Mouse (Mus musculus): ENCODE measurements around the gene Col6a6.
"Not testable (repeated sequence)": the region's sequence is repeated elsewhere in the genome, so short reads cannot be mapped to it uniquely, and the experiment has no call there.

Col6a6 gene

DNA sequence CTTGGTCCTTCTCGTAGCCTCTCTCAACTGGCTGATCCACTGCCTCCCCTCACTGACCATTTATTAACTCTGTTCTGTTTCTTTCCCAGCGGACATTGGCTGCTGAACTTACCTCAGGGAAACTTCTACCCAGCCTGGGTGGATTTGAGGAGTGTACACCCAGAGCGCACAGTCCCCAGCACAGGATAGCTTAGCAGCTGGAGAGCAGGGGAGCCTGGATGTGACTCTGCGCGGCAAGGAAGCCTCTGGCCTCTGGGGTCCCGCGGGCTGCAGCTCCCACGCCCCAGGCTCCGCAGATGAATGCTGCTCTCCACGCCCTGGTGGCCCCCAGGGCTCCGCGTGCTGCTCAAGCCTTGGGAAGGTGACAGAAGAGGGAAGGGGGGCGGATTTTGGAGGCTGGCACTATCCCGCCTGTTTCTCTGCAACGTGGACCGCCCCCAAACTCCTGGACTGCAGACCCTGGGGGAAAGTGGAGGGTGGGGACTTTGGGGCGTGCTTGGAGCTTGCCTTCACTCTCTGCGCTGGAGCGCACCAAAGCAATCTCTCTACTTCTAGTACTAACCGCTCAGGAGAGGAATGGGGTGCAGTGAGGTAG lies at the start of gene Col6a6:
Gene Col6a6, minus strand, starts transcription at position 370 of the 595 bp plus-strand sequence.
- no peak for DNase-seq (ENCODE audit: low spot score in 2 of 2)

DNA sequence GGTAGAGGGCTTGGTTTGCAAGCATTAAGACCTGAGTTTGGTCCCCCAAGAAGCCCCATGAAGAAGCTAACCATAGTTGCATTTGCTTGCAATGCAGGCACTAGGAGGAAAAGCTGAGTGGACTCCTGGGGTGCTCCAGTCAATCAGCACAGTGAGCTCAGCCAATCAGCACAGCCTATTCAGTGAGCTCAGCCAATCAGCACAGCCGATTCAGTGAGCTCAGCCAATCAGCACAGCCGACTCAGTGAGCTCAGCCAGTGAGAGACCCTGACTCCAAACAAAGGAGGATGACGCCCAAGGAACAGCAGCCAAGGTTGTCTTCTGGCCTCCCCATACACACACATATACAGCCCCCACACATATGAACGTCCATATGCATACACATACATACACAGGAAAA lies 48.2 kb upstream of the Col6a6 start:
- no peak for DNase-seq (ENCODE audit: low spot score in 2 of 2)

DNA sequence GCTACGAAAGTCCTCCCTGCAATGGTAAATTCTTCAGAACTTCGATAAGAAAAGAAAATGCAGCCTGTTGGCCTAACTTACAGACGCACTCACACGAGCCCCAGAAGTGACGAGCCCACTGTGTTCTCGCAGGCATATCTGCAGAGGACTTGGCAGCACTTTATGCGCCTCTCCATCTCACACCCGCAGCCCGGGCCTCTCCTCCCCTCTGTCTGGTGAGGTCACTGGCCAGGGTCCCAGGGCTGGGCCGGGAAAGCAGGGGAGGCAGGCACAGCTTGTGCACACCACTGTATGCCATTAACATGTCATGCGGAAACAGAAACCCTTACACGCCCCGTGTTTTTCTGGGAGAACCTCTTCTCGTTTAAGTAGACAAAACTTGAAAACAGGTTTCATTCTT lies 43.7 kb upstream of the Col6a6 start:
- DNase-seq (ENCODE audit: low spot score in 2 of 2), result peak in 1 of 2 experiments; percentile 36

DNA sequence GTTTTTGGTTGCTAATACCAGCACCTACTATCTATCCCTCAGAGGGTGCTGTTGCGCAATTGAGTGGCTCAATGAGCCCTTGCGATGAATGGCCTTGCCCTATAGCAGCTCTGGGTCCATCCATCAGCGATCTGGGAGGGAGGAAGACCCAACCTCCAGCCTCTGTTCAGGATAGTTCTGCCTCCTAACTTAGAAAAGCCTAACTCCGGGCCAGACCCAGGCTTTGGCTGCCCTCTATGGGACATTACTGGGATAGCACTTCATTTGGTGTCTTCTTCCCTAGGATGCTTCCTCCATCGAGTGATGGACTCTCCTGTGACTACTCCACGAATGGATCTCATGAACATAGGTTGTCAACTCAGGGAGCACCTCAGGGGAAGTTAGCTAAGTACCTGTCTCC lies 29.8 kb upstream of the Col6a6 start:
- peak; percentile 18 to 30 for DNase-seq (ENCODE audit: low spot score in 2 of 2)

DNA sequence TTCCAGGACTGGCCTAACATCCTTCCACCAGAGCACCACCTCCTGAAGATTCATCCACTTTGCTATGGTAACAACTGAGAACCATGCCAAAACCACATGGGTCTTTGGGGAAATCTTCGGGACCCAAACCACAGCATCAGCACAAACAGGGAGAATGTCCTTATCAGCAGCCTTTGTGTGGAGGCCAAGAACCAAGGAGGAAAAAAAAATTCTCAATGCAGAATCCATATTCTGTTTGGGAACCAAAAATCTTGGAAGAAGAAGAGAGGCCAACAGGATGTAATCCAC lies 24.8 kb upstream of the Col6a6 start:
- DNase-seq (ENCODE audit: low spot score in 2 of 2), result no peak

DNA sequence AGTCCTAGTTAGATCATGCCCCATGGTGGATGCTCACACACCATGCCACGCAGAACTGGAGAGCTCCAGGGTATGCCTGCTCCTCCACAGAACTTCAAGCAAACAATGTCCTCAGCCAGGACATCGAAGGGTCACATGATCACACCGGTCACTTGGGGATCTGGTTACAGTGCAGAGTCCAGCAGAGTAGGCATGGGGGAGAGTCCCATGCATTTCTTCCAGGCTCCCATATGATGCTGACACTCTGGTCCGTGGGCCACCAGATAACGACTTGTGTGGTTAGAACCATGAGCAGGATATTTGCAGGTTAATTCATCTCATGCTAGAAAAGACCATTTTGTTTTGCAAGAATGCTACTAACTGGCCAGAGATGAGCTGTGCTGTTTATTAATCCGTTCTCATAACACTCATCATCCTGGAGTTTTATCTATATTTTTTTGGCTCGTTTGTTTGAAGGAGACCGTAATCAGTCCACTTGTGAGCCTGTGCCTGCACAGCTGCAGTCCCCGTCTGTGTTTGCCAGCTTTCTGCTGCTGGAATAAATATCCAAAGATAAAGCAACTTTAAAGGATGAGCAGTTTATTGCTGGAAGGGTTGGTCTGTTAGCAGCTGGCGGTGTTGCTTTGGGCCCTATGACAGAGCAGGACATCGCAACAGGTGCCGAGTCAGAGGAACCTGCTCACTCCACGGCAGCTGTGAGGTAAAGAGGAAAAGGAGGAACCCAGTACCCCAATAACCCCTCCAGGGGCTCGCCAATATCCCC lies 24.2 kb upstream of the Col6a6 start:
- peak in 1 of 2 experiments; percentile 9 for DNase-seq (ENCODE audit: low spot score in 2 of 2)

DNA sequence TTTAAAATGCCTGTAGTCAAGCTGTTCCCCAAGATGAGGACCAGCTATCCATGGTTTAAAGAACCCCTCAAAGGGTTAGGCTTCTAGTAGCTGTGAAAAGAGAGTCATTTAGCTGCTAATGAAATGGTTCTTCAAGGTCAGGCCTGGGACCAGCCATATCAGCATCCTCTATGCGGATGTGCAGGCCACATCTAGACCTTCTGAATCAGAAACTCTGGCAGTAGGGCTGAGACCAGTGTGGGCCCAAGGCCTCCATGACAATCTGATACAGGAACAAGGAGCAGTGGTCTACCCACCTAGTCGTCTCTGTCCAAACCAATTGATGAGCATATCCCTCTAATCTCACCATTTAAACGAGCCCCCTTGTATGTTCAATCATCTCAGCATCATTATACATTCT lies 23.1 kb upstream of the Col6a6 start:
- no peak for DNase-seq (ENCODE audit: low spot score in 2 of 2)

DNA sequence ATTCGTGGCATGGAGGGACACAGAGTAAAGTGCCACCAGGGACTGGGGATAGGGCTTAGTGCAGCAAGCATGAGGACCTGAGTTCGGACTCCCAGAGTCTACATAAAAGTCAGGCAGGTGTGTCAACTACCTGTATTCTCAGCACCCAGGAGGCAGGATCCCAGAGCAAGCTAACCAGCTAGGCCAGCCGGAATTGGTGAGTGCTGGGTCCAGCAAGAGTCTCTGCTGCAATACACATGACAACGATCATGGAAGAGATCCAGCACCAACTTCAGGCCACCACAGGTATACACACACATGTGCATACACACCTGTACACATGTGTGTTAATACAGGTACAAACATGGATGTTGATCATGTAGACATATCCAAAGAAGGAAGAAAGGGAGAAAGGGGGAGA lies 20.4 kb upstream of the Col6a6 start:
- no peak for DNase-seq (ENCODE audit: low spot score in 2 of 2)

DNA sequence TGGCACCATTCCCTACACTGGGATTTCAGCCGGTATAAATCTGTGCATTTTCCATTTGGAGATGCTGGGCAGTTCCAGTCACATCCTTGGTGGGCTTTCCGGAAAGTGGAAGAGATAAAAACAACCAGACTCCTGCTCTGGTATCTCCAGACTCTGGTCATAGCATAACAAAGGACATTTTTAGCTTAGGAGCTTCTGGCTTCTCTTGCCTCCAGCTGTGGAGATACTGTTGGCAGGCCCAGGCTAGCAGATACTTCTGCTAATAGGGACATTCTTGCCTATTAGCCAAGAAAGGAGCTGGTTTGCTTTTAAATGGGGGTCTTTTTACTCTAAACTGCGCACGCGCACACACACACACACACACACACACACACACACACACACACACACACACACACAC lies 19.3 kb upstream of the Col6a6 start:
- DNase-seq (ENCODE audit: low spot score in 2 of 2), result no peak

DNA sequence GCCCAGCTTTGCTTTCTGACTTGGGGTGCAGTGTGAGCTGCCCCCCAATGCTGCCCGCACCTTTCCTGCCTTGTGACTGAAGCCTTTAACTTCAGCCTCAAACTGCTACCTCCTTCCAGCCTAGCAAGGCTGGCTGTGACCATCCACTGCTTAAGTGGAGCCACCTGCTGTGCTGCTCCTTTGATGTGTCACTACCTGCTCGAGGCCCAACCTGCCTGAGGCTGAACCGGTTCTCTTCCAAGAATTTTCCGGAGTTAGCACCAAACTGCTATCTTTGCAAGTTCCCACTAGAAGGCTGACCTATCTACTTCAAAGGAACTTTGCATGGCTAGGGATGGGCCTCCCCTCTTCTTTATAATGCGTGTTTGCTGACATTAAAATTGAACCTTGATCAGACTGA lies 13.4 kb upstream of the Col6a6 start:
- not testable (repeated sequence) for DNase-seq (ENCODE audit: low spot score in 2 of 2)

DNA sequence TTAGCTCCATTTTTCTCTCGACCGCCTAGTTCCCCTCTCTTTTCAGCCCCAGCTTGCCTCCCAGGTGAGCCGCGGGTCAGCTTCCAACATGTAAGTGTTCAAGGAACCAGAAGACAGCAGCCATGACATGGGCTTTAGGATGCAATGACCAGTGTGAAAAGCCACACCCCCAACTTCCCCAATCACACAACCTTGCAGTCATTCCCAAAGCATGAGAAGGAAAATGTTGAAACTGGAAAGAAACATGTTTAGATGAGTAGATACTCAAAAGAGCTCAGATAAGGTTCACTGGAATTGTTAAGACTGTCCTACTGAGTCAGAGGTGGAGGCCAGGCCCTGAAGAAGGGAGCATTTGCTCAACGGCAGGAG lies 11.2 kb upstream of the Col6a6 start:
- DNase-seq (ENCODE audit: low spot score in 2 of 2), result no peak

DNA sequence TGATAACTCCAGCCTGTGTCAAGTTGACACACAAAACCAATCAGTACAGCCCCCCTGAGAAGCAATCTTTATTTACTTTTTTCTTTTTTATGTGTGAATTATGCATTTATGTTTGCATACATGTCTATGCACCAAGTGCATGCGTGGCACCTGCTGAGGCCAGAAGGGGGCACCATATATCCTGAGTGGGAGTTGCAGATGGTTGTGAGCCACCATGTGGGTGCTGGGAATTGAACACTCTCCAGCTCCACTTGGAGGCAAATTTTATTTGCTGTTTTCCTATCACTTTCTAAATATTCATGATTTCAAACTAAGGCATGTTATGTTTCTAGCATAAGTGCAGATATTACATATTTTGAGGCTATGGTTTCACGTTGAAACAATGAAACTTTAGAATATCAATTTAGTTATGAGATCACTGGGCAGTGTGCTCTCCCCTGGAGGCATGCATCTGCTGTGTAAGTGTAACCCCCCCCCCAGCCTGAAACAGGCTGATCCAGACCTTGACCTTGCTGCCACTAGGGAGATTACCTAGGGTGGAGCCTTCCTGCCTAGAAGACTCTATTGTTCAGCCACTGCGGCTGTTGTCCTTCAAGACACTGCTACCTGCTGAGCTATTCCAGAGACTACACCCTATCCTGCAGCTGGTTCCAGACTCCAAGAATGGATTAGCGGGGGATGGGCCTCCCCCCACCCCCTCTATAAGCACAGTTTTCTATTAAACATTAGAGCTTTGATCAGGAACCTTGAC lies 10.6 kb upstream of the Col6a6 start:
- DNase-seq (ENCODE audit: low spot score in 2 of 2), result no peak

DNA sequence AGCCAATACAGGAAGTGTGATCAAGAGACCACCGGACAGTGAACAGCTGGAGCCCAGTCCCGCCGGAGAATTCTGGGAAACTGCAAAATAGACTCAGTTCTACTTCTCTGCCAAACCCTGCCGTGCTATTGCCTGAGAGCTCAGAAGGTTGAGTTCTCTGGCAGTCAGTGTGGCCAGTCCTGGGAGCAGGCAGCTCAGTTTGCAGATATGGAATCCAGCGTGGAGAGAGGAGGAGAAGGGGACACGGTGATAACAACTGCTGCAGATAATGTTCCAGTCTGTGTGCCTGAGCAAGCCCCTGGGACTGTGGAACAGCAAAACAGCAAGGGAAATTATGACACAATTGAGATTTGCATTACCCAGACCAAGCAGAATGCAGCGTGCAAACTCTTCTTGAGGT lies 7.6 kb upstream of the Col6a6 start:
- no peak for DNase-seq (ENCODE audit: low spot score in 2 of 2)

DNA sequence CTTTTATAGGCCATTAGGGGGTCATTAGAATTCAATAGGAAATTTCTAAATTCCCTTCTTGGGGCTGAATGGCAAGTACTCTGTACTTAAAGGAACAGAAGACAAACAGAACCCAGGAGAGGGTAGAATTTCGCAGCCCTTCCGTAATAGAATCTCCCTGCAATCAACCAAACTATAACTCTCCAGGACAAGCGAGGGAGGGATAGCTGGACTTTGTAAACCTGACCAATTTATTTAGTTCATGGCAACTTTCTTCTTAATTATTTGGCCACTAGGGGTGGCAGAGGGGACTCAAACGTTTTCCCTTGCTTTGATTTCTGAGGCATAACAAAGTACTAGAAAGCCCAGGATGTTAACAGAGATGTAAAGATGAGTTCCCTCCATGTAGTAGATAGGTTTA lies 6.8 kb upstream of the Col6a6 start:
- DNase-seq (ENCODE audit: low spot score in 2 of 2), result no peak

DNA sequence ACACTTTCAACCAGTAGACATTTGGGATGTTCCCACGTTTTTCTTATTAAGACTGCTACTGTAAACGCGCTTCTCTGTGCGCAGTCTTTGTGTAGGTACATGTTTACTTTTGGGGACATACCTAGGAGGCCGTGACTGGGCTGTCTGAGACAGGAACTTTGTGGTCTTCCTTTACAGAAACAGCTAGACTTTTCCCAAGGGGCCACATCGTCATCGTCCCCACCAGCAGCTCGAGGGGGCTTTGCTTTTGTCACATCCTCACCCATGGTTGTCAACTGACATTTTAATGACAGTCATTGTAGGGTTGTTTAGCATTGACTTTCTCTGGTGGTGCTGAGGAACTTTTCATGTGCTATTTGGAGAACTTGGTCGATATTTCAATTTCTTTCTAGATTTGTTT lies 3.3 kb upstream of the Col6a6 start:
- DNase-seq (ENCODE audit: low spot score in 2 of 2), result no peak

DNA sequence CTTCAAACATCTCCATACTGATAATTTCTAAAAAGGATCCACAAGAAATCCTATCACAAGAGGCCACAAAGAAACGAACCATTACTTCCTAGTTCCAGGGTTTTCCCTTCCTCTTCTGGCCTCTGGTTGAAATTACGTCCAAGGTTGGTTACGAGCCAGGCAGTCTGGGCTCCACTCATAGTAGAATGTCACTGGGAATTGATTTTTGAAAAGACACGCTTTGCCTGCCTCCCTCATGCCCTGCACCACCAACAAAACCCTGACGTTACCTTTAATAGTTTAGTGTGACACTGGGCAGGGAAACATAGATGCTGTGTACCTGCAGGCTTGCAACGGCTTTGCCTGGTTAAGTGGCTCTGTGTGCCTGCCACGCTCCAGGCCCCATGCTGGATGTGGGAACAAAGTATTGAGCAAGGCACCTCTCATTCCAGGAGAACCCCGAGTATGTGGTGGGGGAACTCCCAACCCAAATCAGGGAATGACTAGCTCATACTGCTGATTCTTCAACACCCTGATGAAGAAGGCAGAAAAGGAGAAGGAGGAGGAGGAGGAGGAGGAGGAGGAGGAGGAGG lies 798 bp downstream of the Col6a6 start:
- peak in 1 of 2 experiments; percentile 24 for DNase-seq (ENCODE audit: low spot score in 2 of 2)

DNA sequence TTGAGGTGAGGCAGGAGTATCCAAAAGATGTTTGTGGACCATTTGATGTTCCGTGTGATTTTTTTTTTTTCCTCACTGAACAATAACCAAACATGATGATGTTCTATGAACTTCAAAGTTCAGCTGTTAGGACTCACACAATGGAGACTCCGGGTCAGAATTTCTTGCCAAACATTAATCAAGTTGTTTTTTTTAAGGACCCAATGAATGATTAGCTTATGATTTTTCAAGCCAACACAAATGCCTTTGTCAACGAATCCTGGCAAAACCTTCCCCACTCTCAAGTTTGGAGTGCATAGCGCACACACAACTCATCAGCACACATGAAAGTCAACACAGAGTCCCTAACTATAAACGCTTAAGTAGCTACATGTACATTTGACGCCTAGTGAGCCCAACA lies 7.2 kb downstream of the Col6a6 start:
- DNase-seq (ENCODE audit: low spot score in 2 of 2), result no peak

DNA sequence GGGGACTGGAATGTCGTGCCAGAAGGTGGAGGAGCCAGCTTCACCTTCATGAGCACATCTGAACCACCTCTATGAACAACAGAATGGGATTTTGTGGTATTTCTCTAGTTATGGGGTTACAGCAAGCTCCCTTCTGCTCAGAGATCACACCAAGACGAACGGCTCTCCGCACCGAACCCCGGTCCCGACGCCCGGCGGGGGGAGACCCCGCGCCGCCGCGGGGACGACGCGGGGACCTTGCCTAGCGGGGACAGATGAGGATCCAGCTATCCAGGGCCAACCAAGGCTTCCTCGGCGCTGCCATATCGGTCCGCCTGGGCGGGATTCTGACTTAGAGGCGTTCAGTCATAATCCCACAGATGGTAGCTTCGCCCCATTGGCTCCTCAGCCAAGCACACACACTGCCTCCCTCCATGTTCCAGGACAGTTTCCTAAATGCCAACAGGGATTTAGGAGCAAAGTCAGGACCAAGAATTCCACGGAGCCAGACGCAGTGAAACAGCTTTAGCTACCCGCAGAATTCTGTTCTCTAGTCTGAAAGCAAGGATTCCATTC lies 8.7 kb downstream of the Col6a6 start:
- no peak for DNase-seq (ENCODE audit: low spot score in 2 of 2)

DNA sequence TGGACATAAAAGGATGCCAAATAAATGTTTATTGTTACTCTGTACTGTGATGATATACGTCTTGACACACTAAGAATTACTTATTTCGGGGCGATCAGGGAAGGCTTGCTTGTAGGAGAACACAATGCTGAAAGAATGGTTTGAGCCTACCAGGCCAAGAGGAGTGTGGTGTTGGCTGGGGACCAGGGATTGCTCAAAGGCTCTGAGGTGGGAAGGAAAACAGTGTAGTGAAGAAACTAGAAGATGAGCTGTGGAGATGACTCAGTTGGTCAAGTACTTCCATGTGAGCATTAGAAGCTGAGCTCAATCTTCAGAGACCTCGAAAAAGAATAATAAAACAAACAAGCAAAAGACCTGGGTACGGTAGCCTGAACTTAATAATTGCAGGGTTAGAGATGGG lies 13.5 kb downstream of the Col6a6 start:
- DNase-seq (ENCODE audit: low spot score in 2 of 2), result peak in 1 of 2 experiments; percentile 42

DNA sequence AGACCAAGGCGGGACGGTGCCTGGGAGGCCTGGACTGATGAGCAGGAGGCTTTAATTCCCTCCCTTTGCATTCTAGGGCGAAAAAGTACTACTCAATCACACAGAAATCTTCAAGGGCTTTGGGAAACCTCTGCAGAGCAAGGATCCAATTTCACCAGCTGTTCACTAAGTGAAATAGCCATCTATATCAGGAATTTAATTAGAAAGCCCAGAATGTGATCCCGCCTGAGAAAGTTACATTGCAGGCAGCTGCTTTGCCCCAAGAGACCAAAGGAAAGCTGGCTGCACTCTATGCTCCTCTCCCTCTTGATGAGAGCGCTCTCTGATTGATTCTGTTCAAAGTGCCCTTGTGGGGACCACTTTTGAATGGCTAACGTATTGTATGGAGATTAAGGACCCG lies 16.5 kb downstream of the Col6a6 start:
- DNase-seq (ENCODE audit: low spot score in 2 of 2), result no peak

DNA sequence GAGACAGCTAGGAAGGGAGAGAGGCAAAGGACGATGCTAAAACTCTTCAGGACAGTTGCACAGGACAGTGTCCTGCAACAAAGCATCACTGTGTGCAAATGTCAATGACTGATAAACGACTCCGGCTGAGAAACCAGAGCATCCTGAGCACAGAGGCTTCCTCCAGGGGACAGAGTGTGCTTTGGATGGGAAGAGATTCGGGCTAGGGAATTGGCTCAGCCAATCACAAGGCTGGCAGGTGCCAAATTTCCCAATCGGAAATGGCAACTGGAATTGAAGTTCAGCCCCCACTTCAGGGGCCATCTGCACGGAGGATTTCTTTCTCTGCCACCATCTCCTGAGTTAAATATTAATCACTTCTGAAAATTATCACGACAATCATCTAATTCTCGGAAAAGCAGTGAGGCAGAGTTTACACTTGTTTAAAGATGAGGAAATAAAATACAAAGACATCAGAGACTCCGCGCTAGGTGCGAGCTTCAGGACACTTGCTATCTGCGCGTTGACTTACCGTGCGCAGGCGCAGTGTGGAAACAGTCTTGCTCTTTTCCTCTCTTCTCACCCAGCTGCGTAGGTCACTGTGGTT lies 18.9 kb downstream of the Col6a6 start:
- DNase-seq (ENCODE audit: low spot score in 2 of 2), result no peak

DNA sequence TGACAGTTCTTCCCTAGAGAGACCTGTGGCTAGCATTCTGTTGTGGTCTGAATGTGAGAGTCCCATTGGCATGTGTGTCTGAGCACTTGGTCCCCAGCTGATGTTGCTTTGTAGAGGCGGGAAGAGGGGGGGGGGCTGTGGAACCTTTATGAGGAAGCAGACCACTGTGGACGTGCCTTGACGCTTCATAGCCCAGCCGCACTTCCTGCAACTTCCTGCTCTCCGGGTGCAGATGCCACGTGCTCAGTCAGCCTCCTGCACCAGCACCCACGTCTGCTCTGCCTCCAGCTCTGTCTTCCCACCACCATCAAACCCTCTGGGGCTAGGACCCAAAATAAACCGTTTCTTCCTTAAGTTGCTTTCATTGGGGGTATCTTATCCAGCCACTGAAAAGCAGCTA lies 24.5 kb downstream of the Col6a6 start:
- DNase-seq (ENCODE audit: low spot score in 2 of 2), result no peak
